Mouse (Mus musculus) frontal cortex, postnatal 14 days (tissue): Measurements from ENCODE around the gene Numbl.
"Not testable (repeated sequence)": the region's sequence is repeated elsewhere in the genome, so short reads cannot be mapped to it uniquely, and the experiment has no call there.

ENCODE experiments used
- DNase-seq, 2 experiments: peaks; one replicate each; pipeline ENCODE4 v3.0.0; 2022; ENCODE audit warnings: low spot score in 2 of 2

Gene Numbl

GRCm38 (mm10) chr7:27258205-27258899 lies at the start of gene Numbl:
TSS of gene Numbl (plus strand) at chr7:27258433.
- DNase-seq: peak; percentile 86 to 89

GRCm38 (mm10) chr7:27212626-27213025 lies 45.6 kb upstream of the Numbl start:
- DNase-seq: no peak

GRCm38 (mm10) chr7:27218586-27218985 lies 39.6 kb upstream of the Numbl start:
- no peak for DNase-seq

- DNase-seq: no peak
These were observed 38.3 kb upstream of the Numbl start for GRCm38 (mm10) chr7:27219937-27220336.

- DNase-seq: no peak
These were observed 36.3 kb upstream of the Numbl start for GRCm38 (mm10) chr7:27221939-27222338.

- no peak for DNase-seq
These were observed 35.7 kb upstream of the Numbl start for GRCm38 (mm10) chr7:27222538-27222937.

GRCm38 (mm10) chr7:27224877-27225575 lies 33.2 kb upstream of the Numbl start:
- DNase-seq: no peak

- DNase-seq: no peak
These were observed 31.0 kb upstream of the Numbl start for GRCm38 (mm10) chr7:27227276-27227675.

- no peak for DNase-seq
These were observed 30.6 kb upstream of the Numbl start for GRCm38 (mm10) chr7:27227676-27228075.

- DNase-seq: peak; percentile 85 to 86
These were observed 29.9 kb upstream of the Numbl start, which contains the start of gene Itpkc for GRCm38 (mm10) chr7:27228281-27228821. TSS of gene Itpkc (minus strand) at chr7:27228661.

- DNase-seq: no peak
These were observed 29.4 kb upstream of the Numbl start for GRCm38 (mm10) chr7:27228865-27229264.

GRCm38 (mm10) chr7:27230781-27231180 lies 27.5 kb upstream of the Numbl start:
- no peak for DNase-seq

GRCm38 (mm10) chr7:27231693-27232331 lies 26.4 kb upstream of the Numbl start:
- peak; percentile 57 to 75 for DNase-seq

- peak; percentile 90 to 91 for DNase-seq
These were observed 25.4 kb upstream of the Numbl start, which contains the start of gene Coq8b for GRCm38 (mm10) chr7:27232781-27233281. TSS of gene Coq8b (plus strand) at chr7:27233023.

GRCm38 (mm10) chr7:27233300-27233699 lies 24.9 kb upstream of the Numbl start:
- DNase-seq: no peak

GRCm38 (mm10) chr7:27235726-27236125 lies 22.5 kb upstream of the Numbl start:
- DNase-seq: no peak

GRCm38 (mm10) chr7:27237527-27237926 lies 20.7 kb upstream of the Numbl start:
- no peak for DNase-seq

- no peak for DNase-seq
These were observed 19.7 kb upstream of the Numbl start for GRCm38 (mm10) chr7:27238568-27238967.

GRCm38 (mm10) chr7:27243211-27243610 lies 15.0 kb upstream of the Numbl start:
- no peak for DNase-seq

GRCm38 (mm10) chr7:27244088-27244487 lies 14.1 kb upstream of the Numbl start:
- not testable (repeated sequence) for DNase-seq

GRCm38 (mm10) chr7:27249146-27249545 lies 9.1 kb upstream of the Numbl start:
- DNase-seq: no peak

- DNase-seq: no peak
These were observed 8.3 kb upstream of the Numbl start for GRCm38 (mm10) chr7:27249928-27250327.
